8 mouse cellular contexts compared by ENCODE assay signal in the genomic region with DNA sequence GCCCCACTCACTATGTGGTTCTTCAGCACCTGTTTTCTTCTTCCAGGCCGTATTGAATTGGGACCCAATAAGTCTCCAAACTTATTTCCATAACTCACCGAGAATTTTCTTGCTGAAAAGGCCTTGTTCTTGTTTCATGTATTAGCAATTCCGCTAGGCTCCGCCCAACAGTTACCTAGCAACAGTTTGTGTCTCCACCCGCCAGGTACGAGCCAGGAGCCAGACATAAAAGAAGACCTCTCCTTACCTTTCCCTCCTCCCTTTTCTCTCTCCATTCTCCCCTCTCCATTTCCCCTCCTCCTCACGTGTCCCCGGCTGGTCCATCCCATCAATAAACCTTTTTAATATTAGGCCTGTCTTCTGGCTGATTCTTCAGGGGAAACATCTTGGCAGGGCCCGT. TPM values are rescaled to one million over a fixed set of nuclear protein-coding genes. Genes with fewer than 3 reads are reported as not detected.
DNase-seq lines count a peak whose midpoint lies in the region; ATAC-seq and TF ChIP-seq lines count a peak whose summit lies in the region.

No protein-coding gene starts in this region.

- peak overlapping the region; percentile 35 for H3K4me3 ChIP-seq in forebrain, embryonic 10.5 days
- H3K4me3 ChIP-seq in forebrain, embryonic 16.5 days (replicated peaks; ENCODE audit: low read length), result no peak overlapping the region
- peak overlapping the region; percentile 18 for H3K4me3 ChIP-seq in embryonic facial prominence, embryonic 15.5 days (replicated peaks)
- H3K4me3 ChIP-seq in midbrain, embryonic 12.5 days, result no peak overlapping the region
- no peak overlapping the region for H3K4me3 ChIP-seq in layer of hippocampus, adult 2 months

- H3K36me3 ChIP-seq in forebrain, embryonic 10.5 days (replicated peaks), result no peaks in the 10 kb centered on the region
- no peaks in the 10 kb centered on the region for H3K36me3 ChIP-seq in forebrain, embryonic 16.5 days (ENCODE audit: control insufficient read depth, insufficient read depth)
- no peaks in the 10 kb centered on the region for H3K36me3 ChIP-seq in embryonic facial prominence, embryonic 15.5 days
- no peaks in the 10 kb centered on the region for H3K36me3 ChIP-seq in midbrain, embryonic 12.5 days

- no peak for DNase-seq in forebrain, embryonic 10.5 days (ENCODE audit: extremely low spot score, low spot score)
- DNase-seq in kidney, postnatal 14 days, result peak; percentile 28
- DNase-seq in layer of hippocampus, adult 2 months (ENCODE audit: low spot score in 2 of 2), result no peak
- DNase-seq in left cerebral cortex, postnatal 25 days (ENCODE audit: low spot score in 2 of 2), result no peak
- no peak for DNase-seq in ovary, postnatal 36 days (ENCODE audit: low spot score)

- no peak for ATAC-seq in forebrain, embryonic 16.5 days
- ATAC-seq in embryonic facial prominence, embryonic 15.5 days (ENCODE audit: insufficient number of reproducible peaks, low FRiP score, low TSS enrichment, low read depth), result no peak
- no peak for ATAC-seq in midbrain, embryonic 12.5 days (ENCODE audit: low FRiP score, low read depth)

- H3K9me3 ChIP-seq in forebrain, embryonic 10.5 days, result no peaks in the 10 kb centered on the region
- H3K9me3 ChIP-seq in forebrain, embryonic 16.5 days (ENCODE audit: control insufficient read depth, low read length), result no peaks in the 10 kb centered on the region
- no peaks in the 10 kb centered on the region for H3K9me3 ChIP-seq in embryonic facial prominence, embryonic 15.5 days (replicated peaks)
- no peaks in the 10 kb centered on the region for H3K9me3 ChIP-seq in midbrain, embryonic 12.5 days

- H3K4me2 ChIP-seq in forebrain, embryonic 16.5 days (ENCODE audit: low read length), result no peak overlapping the region
- peak overlapping the region; percentile 37 for H3K4me2 ChIP-seq in embryonic facial prominence, embryonic 15.5 days (replicated peaks)
- peak overlapping the region; percentile 28; the same call in 1 of the 2 replicates for H3K4me2 ChIP-seq in midbrain, embryonic 12.5 days (replicated peaks)

- WGBS in forebrain, embryonic 10.5 days, result 19% methylated on average over 9 of the region's 9 CpGs
- 12% methylated on average over 9 of the region's 9 CpGs for WGBS in forebrain, embryonic 16.5 days
- 16% methylated on average over 9 of the region's 9 CpGs for WGBS in embryonic facial prominence, embryonic 15.5 days
- 17% methylated on average over 9 of the region's 9 CpGs for WGBS in midbrain, embryonic 12.5 days

- no peak for TF ChIP-seq CTCF in layer of hippocampus, adult 2 months (conservative IDR thresholded peaks at IDR 0.05)

- H3K9ac ChIP-seq in forebrain, embryonic 16.5 days (replicated peaks; ENCODE audit: low read depth, low read length), result no peak overlapping the region
- no peak overlapping the region for H3K9ac ChIP-seq in embryonic facial prominence, embryonic 15.5 days
- H3K9ac ChIP-seq in midbrain, embryonic 12.5 days (replicated peaks), result no peak overlapping the region

- H3K27ac ChIP-seq in forebrain, embryonic 10.5 days, result peak overlapping the region; percentile 63; the same call in 1 of the 2 replicates
- no peak overlapping the region for H3K27ac ChIP-seq in forebrain, embryonic 16.5 days (ENCODE audit: low read length)
- H3K27ac ChIP-seq in embryonic facial prominence, embryonic 15.5 days (replicated peaks), result 0 out of 2 replicates have a peak overlapping the region, but pooled peaks have one; percentile 22
- H3K27ac ChIP-seq in midbrain, embryonic 12.5 days (replicated peaks), result no peak overlapping the region
- H3K27ac ChIP-seq in layer of hippocampus, adult 2 months, result no peak overlapping the region

- intact Hi-C loops in left cerebral cortex, postnatal 25 days (cut with DNase I), result no loop called here

- 0 out of 2 replicates have a peak, but pooled peaks cover 13% of the 10 kb centered on the region for H3K27me3 ChIP-seq in forebrain, embryonic 10.5 days (ENCODE audit: poor library complexity, severe bottlenecking)
- H3K27me3 ChIP-seq in forebrain, embryonic 16.5 days (replicated peaks; ENCODE audit: control insufficient read depth, insufficient read depth, low read length), result no peaks in the 10 kb centered on the region
- H3K27me3 ChIP-seq in embryonic facial prominence, embryonic 15.5 days, result no peaks in the 10 kb centered on the region
- H3K27me3 ChIP-seq in midbrain, embryonic 12.5 days, result no peaks in the 10 kb centered on the region; the same call in 1 of the 2 replicates

- peaks cover 49% of the 10 kb centered on the region for H3K4me1 ChIP-seq in forebrain, embryonic 10.5 days
- H3K4me1 ChIP-seq in forebrain, embryonic 16.5 days (replicated peaks; ENCODE audit: control insufficient read depth, insufficient read depth, low read length), result peaks cover 13% of the 10 kb centered on the region
- peaks cover 31% of the 10 kb centered on the region for H3K4me1 ChIP-seq in embryonic facial prominence, embryonic 15.5 days
- H3K4me1 ChIP-seq in midbrain, embryonic 12.5 days, result peaks cover 25% of the 10 kb centered on the region

RNA-seq across cellular contexts. Expression of a gene that starts 2.7 kb away (rescaled TPM):
- polyA plus RNA-seq in forebrain, embryonic 10.5 days (2016; fragmentation: Nextera tagmentation; extraction: Ambion mirVana), result 22.9 and 26.5 TPM in 2 replicates
- 32.7 and 42.7 TPM in 2 replicates for polyA plus RNA-seq in forebrain, embryonic 16.5 days (2015; fragmentation: Nextera tagmentation; extraction: Ambion mirVana)
- 17.2 and 18.0 TPM in 2 replicates for polyA plus RNA-seq in embryonic facial prominence, embryonic 15.5 days (2015; fragmentation: Nextera tagmentation; extraction: Ambion mirVana)
- polyA plus RNA-seq in midbrain, embryonic 12.5 days (2016; fragmentation: Nextera tagmentation; extraction: Ambion mirVana), result 33.8 and 35.1 TPM in 2 replicates
- total RNA-seq in layer of hippocampus, adult 2 months (2021), result 10 to 100 TPM; 47.1 to 49.1 TPM
- 10 to 100 TPM; 49.3 to 56.4 TPM for total RNA-seq in left cerebral cortex, postnatal 25 days (2021)

RNA-seq across cellular contexts. Expression of a gene that starts 16.6 kb away (rescaled TPM):
- polyA plus RNA-seq in forebrain, embryonic 10.5 days (2016; fragmentation: Nextera tagmentation; extraction: Ambion mirVana), result 4.7 and 5.4 TPM in 2 replicates
- polyA plus RNA-seq in forebrain, embryonic 16.5 days (2015; fragmentation: Nextera tagmentation; extraction: Ambion mirVana), result not detected in 2 replicates
- polyA plus RNA-seq in embryonic facial prominence, embryonic 15.5 days (2015; fragmentation: Nextera tagmentation; extraction: Ambion mirVana), result not detected in 2 replicates
- 0.80 and 0.89 TPM in 2 replicates for polyA plus RNA-seq in midbrain, embryonic 12.5 days (2016; fragmentation: Nextera tagmentation; extraction: Ambion mirVana)
- not detected for total RNA-seq in layer of hippocampus, adult 2 months (2021)
- not detected for total RNA-seq in left cerebral cortex, postnatal 25 days (2021)

RNA-seq across cellular contexts. Expression of a gene that starts 54.8 kb away (rescaled TPM):
- 60.1 and 62.6 TPM in 2 replicates for polyA plus RNA-seq in forebrain, embryonic 10.5 days (2016; fragmentation: Nextera tagmentation; extraction: Ambion mirVana)
- 40.5 and 43.3 TPM in 2 replicates for polyA plus RNA-seq in forebrain, embryonic 16.5 days (2015; fragmentation: Nextera tagmentation; extraction: Ambion mirVana)
- 45.9 and 47.7 TPM in 2 replicates for polyA plus RNA-seq in embryonic facial prominence, embryonic 15.5 days (2015; fragmentation: Nextera tagmentation; extraction: Ambion mirVana)
- 51.9 and 55.5 TPM in 2 replicates for polyA plus RNA-seq in midbrain, embryonic 12.5 days (2016; fragmentation: Nextera tagmentation; extraction: Ambion mirVana)
- 10 to 100 TPM; 18.2 to 20.7 TPM for total RNA-seq in layer of hippocampus, adult 2 months (2021)
- 10 to 100 TPM; 16.5 to 17.8 TPM for total RNA-seq in left cerebral cortex, postnatal 25 days (2021)

Comparison
In these comparisons a context has a peak if more than half of its experiments do, and no peak if none do; other contexts are left out.
1. H3K27ac ChIP-seq: peak in forebrain, embryonic 10.5 days (single experiment) and embryonic facial prominence, embryonic 15.5 days (single experiment); none in forebrain, embryonic 16.5 days (single experiment), midbrain, embryonic 12.5 days (single experiment) and layer of hippocampus, adult 2 months (single experiment).
2. H3K4me3 ChIP-seq: peak in forebrain, embryonic 10.5 days (single experiment) and embryonic facial prominence, embryonic 15.5 days (single experiment); none in forebrain, embryonic 16.5 days (single experiment), midbrain, embryonic 12.5 days (single experiment) and layer of hippocampus, adult 2 months (single experiment).